In genomic region chr11:97284854-97285253, GRCm38 (mm10) we compare ENCODE assay signal across 26 mouse cellular contexts.
"Had no signal": no experiment of that assay in that cellular context is flagged by ENCODE, and none has a peak within 500 bp of the region (broad histone marks: within the 10 kb centered on the region; RNA-seq: fewer than 3 reads in every experiment).

No protein-coding gene starts in this region.

- H3K27ac ChIP-seq: gastrocnemius, adult 2 months; heart, embryonic 10.5 days; hindbrain, embryonic 10.5 days; hindbrain, embryonic 12.5 days; hindbrain, embryonic 14.5 days; intestine, embryonic 15.5 days; layer of hippocampus, adult 2 months; left cerebral cortex, adult 2 months; limb, embryonic 10.5 days; limb, embryonic 12.5 days had no signal

- H3K9me3 ChIP-seq: heart, embryonic 10.5 days; heart, embryonic 12.5 days; hindbrain, embryonic 10.5 days; hindbrain, embryonic 12.5 days; intestine, embryonic 15.5 days; limb, embryonic 10.5 days; limb, embryonic 12.5 days had no signal

- ATAC-seq: hindbrain, embryonic 16.5 days; inflammation-experienced regulatory T-cells, adult 6 months; intestine, embryonic 15.5 days; intestine, postnatal 0 days had no signal

- H3K9ac ChIP-seq: heart, embryonic 12.5 days; hindbrain, embryonic 12.5 days; hindbrain, embryonic 14.5 days; intestine, embryonic 15.5 days; limb, embryonic 12.5 days had no signal

- H3K4me3 ChIP-seq: gastrocnemius, adult 2 months; heart, embryonic 10.5 days; heart, embryonic 12.5 days; hindbrain, embryonic 10.5 days; hindbrain, embryonic 12.5 days; intestine, embryonic 15.5 days; layer of hippocampus, adult 2 months; left cerebral cortex, adult 2 months; limb, embryonic 10.5 days; limb, embryonic 12.5 days had no signal

- H3K36me3 ChIP-seq: heart, embryonic 12.5 days; hindbrain, embryonic 10.5 days; hindbrain, embryonic 12.5 days; intestine, embryonic 15.5 days; limb, embryonic 10.5 days; limb, embryonic 12.5 days had no signal

- DNase-seq: gastrocnemius, adult 2 months; gastrocnemius, postnatal 10 days; gastrocnemius, postnatal 25 days; heart, adult 18-20 months; heart, postnatal 10 days; heart, postnatal 4 days; kidney, adult 18-20 months; kidney, adult 8-10 months; kidney, postnatal 10 days; kidney, postnatal 25 days; kidney, postnatal 4 days; liver had no signal

- H3K4me2 ChIP-seq: heart, embryonic 12.5 days; hindbrain, embryonic 12.5 days; hindbrain, embryonic 14.5 days; intestine, embryonic 15.5 days; limb, embryonic 12.5 days; liver, embryonic 11.5 days had no signal

- H3K27me3 ChIP-seq: heart, embryonic 12.5 days; hindbrain, embryonic 12.5 days; intestine, embryonic 15.5 days; limb, embryonic 12.5 days had no signal
